In the genomic region with DNA sequence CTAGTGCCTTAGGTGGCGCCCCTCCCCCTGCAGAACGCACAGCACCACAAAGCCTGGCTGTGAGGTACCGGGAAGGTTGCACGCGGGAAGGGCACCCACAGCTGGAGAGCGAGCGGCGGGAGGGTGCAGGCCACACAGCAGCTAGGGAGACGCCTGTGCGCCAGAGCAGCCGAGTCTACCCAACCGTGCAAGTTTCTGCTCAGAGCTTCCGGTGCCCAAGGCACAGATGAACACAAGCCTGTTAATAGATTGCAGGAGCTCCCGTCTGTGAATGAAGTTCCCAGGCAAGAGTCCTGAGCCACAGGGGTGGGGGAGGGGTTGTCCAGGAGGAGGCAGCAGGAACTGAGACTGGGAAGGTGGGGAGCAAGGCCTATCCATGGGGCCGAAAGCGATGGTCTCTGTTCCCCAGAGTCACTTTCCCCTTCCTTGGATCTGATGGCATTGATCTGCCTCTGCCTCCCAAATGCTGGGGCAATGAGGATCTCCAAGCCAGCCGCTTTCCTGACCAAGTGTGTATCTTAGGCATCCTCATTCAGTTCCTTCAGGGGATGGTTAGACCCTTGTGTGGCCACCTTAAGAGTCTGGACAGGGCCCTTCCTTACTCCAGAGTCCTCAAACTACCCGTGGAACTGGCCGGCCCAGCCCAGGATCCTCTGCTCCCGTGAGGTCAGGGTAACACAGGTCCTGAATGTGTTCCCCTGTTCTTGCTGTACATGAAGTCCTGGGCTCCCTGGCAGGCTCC, we compare ENCODE assay signal across 8 mouse cellular contexts. TPM values are rescaled to one million over a fixed set of nuclear protein-coding genes. Genes with fewer than 3 reads are reported as not detected.
DNase-seq lines count a peak whose midpoint lies in the region; ATAC-seq lines count a peak whose summit lies in the region.

No protein-coding gene starts in this region.

- no peak for ATAC-seq in CD4-positive, CD25-positive, alpha-beta regulatory T cell, adult 4 months
- ATAC-seq in embryonic facial prominence, embryonic 14.5 days (ENCODE audit: low read depth): peak; percentile 59
- ATAC-seq in kidney, embryonic 15.5 days (replicated peaks; ENCODE audit: low FRiP score): peak; percentile 81
- ATAC-seq in neural tube, embryonic 12.5 days (ENCODE audit: low FRiP score, low read depth): peak; percentile 35; the same call in 1 of the 2 replicates

- no peak overlapping the region for H3K4me3 ChIP-seq in embryonic facial prominence, embryonic 14.5 days (ENCODE audit: low read depth, low read length)
- no peak overlapping the region for H3K4me3 ChIP-seq in kidney, embryonic 15.5 days (replicated peaks)
- H3K4me3 ChIP-seq in neural tube, embryonic 12.5 days: no peak overlapping the region

- 3% methylated on average over 18 of the region's 20 CpGs for WGBS in embryonic facial prominence, embryonic 14.5 days
- 17% methylated on average over 20 of the region's 20 CpGs for WGBS in kidney, embryonic 15.5 days
- WGBS in neural tube, embryonic 12.5 days: 12% methylated on average over 20 of the region's 20 CpGs

- H3K27ac ChIP-seq in embryonic facial prominence, embryonic 14.5 days (replicated peaks; ENCODE audit: low read depth, low read length): peak overlapping the region; percentile 46
- peak overlapping the region; percentile 94 for H3K27ac ChIP-seq in kidney, embryonic 15.5 days
- no peak overlapping the region for H3K27ac ChIP-seq in neural tube, embryonic 12.5 days

- peak; percentile 37 for DNase-seq in CD4-positive, CD25-positive, alpha-beta regulatory T cell, adult 2 months (ENCODE audit: low read depth, low spot score)
- peak; percentile 81 for DNase-seq in embryonic facial prominence, embryonic 14.5 days (ENCODE audit: low spot score)
- DNase-seq in adrenal gland, postnatal 4 days (ENCODE audit: low spot score in 2 of 2): no peak
- DNase-seq in urinary bladder, postnatal 36 days (ENCODE audit: low spot score in 2 of 2): no peak
- no peak for DNase-seq in left cerebral cortex, postnatal 10 days (ENCODE audit: extremely low spot score in 1 of 2, low spot score in 2 of 2)

- H3K36me3 ChIP-seq in embryonic facial prominence, embryonic 14.5 days (ENCODE audit: control insufficient read depth, insufficient read depth, low read length): no peaks in the 10 kb centered on the region
- H3K36me3 ChIP-seq in kidney, embryonic 15.5 days: no peaks in the 10 kb centered on the region
- no peaks in the 10 kb centered on the region for H3K36me3 ChIP-seq in neural tube, embryonic 12.5 days

- H3K9ac ChIP-seq in embryonic facial prominence, embryonic 14.5 days (ENCODE audit: low read depth, low read length): peak overlapping the region; percentile 40; the same call in 1 of the 2 replicates
- no peak overlapping the region for H3K9ac ChIP-seq in kidney, embryonic 15.5 days
- H3K9ac ChIP-seq in neural tube, embryonic 12.5 days: 0 out of 2 replicates have a peak overlapping the region, but pooled peaks have one; percentile 13

- H3K9me3 ChIP-seq in embryonic facial prominence, embryonic 14.5 days (ENCODE audit: control insufficient read depth, low read length): no peaks in the 10 kb centered on the region
- no peaks in the 10 kb centered on the region for H3K9me3 ChIP-seq in kidney, embryonic 15.5 days (replicated peaks)
- H3K9me3 ChIP-seq in neural tube, embryonic 12.5 days: no peaks in the 10 kb centered on the region

- no peaks in the 10 kb centered on the region for H3K27me3 ChIP-seq in embryonic facial prominence, embryonic 14.5 days (replicated peaks; ENCODE audit: control insufficient read depth, insufficient read depth, low read length)
- H3K27me3 ChIP-seq in kidney, embryonic 15.5 days: 0 out of 2 replicates have a peak, but pooled peaks cover 7% of the 10 kb centered on the region
- 0 out of 2 replicates have a peak, but pooled peaks cover 12% of the 10 kb centered on the region for H3K27me3 ChIP-seq in neural tube, embryonic 12.5 days (replicated peaks)

- peak overlapping the region; percentile 35 for H3K4me2 ChIP-seq in embryonic facial prominence, embryonic 14.5 days (ENCODE audit: low read depth, low read length)
- peak overlapping the region; percentile 42 for H3K4me2 ChIP-seq in kidney, embryonic 15.5 days
- H3K4me2 ChIP-seq in neural tube, embryonic 12.5 days (replicated peaks): peak overlapping the region; percentile 47

- intact Hi-C loops in left cerebral cortex, postnatal 10 days (cut with DNase I): no loop called here

- peaks cover 29% of the 10 kb centered on the region for H3K4me1 ChIP-seq in embryonic facial prominence, embryonic 14.5 days (ENCODE audit: control insufficient read depth, insufficient read depth, low read length)
- peaks cover 74% of the 10 kb centered on the region for H3K4me1 ChIP-seq in kidney, embryonic 15.5 days
- H3K4me1 ChIP-seq in neural tube, embryonic 12.5 days: peaks cover 38% of the 10 kb centered on the region

RNA-seq across cellular contexts. Expression of a gene that starts 11.7 kb away (rescaled TPM):
- polyA plus RNA-seq in CD4-positive, CD25-positive, alpha-beta regulatory T cell, adult 4 months (2017; shearing (Covaris generic)): 1 to 10 TPM; 3.2 to 4.8 TPM
- 9.0 and 9.8 TPM in 2 replicates for polyA plus RNA-seq in embryonic facial prominence, embryonic 14.5 days (2014; fragmentation: Nextera tagmentation; extraction: Ambion mirVana)
- polyA plus RNA-seq in kidney, embryonic 15.5 days (2015; fragmentation: Nextera tagmentation; extraction: Ambion mirVana): 7.1 and 8.5 TPM in 2 replicates
- 2.5 and 3.0 TPM in 2 replicates for polyA plus RNA-seq in neural tube, embryonic 12.5 days (2016; fragmentation: Nextera tagmentation; extraction: Ambion mirVana)
- 10 to 100 TPM; 43.8 to 46.4 TPM for total RNA-seq in adrenal gland, postnatal 4 days (2021)
- total RNA-seq in left cerebral cortex, postnatal 10 days (2021): 10 to 100 TPM; 29.7 to 32.1 TPM

RNA-seq across cellular contexts. Expression of a gene that starts 16.6 kb away (rescaled TPM):
- polyA plus RNA-seq in CD4-positive, CD25-positive, alpha-beta regulatory T cell, adult 4 months (2017; shearing (Covaris generic)): 1 to 10 TPM; 8.2 to 8.6 TPM
- 5.0 and 5.5 TPM in 2 replicates for polyA plus RNA-seq in embryonic facial prominence, embryonic 14.5 days (2014; fragmentation: Nextera tagmentation; extraction: Ambion mirVana)
- polyA plus RNA-seq in kidney, embryonic 15.5 days (2015; fragmentation: Nextera tagmentation; extraction: Ambion mirVana): 7.4 and 8.3 TPM in 2 replicates
- polyA plus RNA-seq in neural tube, embryonic 12.5 days (2016; fragmentation: Nextera tagmentation; extraction: Ambion mirVana): 2.2 and 2.4 TPM in 2 replicates
- total RNA-seq in adrenal gland, postnatal 4 days (2021): 10 to 100 TPM; 13.6 to 19.4 TPM
- 1 to 10 TPM; 2.1 to 2.9 TPM for total RNA-seq in left cerebral cortex, postnatal 10 days (2021)

Comparison
In these comparisons a context has a peak if more than half of its experiments do, and no peak if none do; other contexts are left out.
1. DNase-seq: peak in CD4-positive, CD25-positive, alpha-beta regulatory T cell, adult 2 months (single experiment) and embryonic facial prominence, embryonic 14.5 days (single experiment); none in adrenal gland, postnatal 4 days (0 of 2), urinary bladder, postnatal 36 days (0 of 2) and left cerebral cortex, postnatal 10 days (0 of 2).
2. Peak in every context shown above with its lines, with median percentiles within 50 percentile points of each other: H3K4me2 ChIP-seq.